Mouse (Mus musculus) left cerebral cortex, adult 2 months (tissue): ENCODE measurements around the gene Rcsd1. TPM values are rescaled to one million over a fixed set of nuclear protein-coding genes. Genes with fewer than 3 reads are reported as not detected.
A peak's percentile ranks its signal among the peaks of the same experiment; 100 is the strongest.

ENCODE experiments used
- DNase-seq, 2 experiments: peaks; one replicate each; pipeline ENCODE4 v3.0.0; 2021 to 2022; ENCODE audit warnings: low spot score in 2 of 2, mixed read lengths in 1 of 2; ENCODE audit errors: extremely low spot score in 1 of 2
- H3K27ac ChIP-seq: fragments of 200-600 bp; 2 replicates; pipeline ENCODE4 v1.8.1; 2022
- H3K4me3 ChIP-seq: fragments of 200-600 bp; 2 replicates; pipeline ENCODE4 v1.8.1; 2022
- CTCF ChIP-seq: fragments of 200-600 bp; IDR thresholded peaks from 2 replicates; pipeline ENCODE4 v1.8.1; 2022; ENCODE audit warnings: antibody characterized with exemption, mild to moderate bottlenecking, moderate library complexity
- intact Hi-C: fragments of 180-260 bp; cut with DNase I; formaldehyde crosslinking; loops from one replicate; pipeline ENCODE4 v1.15.1; 2025
- total RNA-seq, 2 experiments: library from RNA; stranded (reverse); gene quantifications; 2 replicates each; pipeline ENCODE4 v1.2.3; 2021

The Rcsd1 gene
- total RNA-seq, 2 experiments from 2014 or later: 4.9 to 5.8 TPM

DNA sequence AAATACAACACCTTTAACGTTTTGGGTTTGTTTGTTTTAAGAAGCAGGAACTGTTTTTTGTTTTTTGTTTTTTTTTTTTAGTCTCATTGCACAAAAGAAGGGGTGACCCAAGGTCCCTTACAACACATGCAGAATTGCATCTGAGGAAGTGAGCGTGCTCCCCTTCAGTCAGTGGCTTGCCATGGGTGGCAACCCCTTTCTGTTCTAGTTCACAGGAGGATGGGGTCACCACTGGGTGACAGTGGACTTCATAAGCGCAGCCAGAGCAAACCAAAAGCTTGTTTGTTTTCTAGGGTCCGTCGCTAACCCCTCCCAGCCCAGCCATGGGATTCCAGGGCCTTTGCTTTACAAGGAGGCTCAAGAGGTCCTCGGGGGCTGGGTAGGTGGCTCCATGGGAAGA, 22.0 kb upstream of the Rcsd1 start:
- no peak for TF ChIP-seq CTCF

DNA sequence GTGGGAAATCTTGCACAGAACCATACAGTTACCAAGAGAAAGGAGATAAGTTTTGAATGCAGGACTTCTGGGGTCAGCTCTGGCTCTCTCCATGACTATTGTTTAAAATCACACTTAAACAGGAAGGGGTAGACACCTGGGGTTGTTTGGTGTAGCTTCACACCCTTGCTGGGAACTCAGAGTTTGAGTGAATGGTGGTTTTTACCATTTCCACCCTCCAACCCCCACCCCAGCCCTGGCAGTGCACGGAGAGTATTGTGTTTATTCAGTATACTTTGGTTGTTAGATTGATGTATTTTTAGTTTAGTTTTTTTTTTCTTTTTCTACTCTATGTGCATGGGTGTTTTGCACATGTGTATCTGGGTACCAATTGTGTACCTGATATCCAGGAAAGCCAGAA, 20.6 kb upstream of the Rcsd1 start:
- TF ChIP-seq CTCF: no peak
- Histone ChIP-seq H3K4me3 (no peak overlapping the region), H3K27ac (no peak overlapping the region)
- intact Hi-C loops: no loop called here
- no peak for DNase-seq

More for the DNA sequence above, 22.0 kb upstream of the Rcsd1 start:
- intact Hi-C loops: no loop called here
- no peak for DNase-seq
- no peak overlapping the region for H3K4me3 ChIP-seq
- no peak overlapping the region for H3K27ac ChIP-seq

DNA sequence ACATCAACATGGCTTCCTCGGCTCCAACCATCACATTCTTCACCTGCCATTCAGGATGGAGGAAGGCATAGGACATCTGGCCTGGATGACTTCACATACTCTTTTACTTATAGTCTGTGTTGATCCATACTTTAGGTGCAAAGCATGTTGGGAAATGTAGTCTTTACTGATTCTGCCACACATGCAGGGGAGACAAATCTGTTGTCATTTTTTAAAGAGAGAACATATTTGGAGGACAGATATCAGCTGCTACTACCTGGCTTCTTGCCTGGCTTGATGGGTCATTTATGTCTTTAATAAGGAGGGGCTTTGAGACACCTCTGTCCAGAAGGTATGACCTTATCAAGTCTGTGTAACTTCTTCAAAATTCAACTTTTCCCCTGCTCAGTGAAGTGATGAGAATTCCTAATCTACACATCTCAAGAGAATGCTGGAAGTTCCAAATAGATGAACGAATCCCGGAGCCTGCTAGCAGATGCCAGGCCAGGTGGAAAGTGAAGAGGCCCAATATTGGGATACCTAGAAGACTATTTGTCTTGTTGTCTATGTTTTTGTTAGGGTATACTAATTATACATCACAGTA, 18.6 kb upstream of the Rcsd1 start:
- Histone ChIP-seq H3K4me3 (no peak overlapping the region), H3K27ac (no peak overlapping the region)
- DNase-seq: no peak
- TF ChIP-seq CTCF: no peak
- intact Hi-C loops: no loop called here

DNA sequence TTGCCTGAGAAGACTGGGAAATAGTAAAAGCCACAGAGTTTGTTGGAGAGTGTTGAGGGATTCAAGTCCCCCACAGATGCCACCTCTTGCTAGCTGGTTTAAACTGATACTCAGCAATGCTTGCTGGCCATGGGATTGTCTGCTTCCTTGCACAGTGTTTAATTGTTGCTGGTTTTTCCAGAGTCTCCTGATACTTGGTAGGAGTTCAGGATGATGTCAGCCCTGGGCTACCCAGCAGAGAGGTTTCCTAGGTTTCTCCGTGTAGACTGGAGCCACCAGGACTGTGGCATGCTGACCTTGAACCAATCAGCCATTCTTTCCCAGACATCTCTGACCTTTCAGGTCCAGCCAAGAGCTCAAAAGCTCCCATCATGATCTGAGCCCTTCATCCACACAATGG, 17.4 kb upstream of the Rcsd1 start:
- no peak overlapping the region for H3K27ac ChIP-seq
- no peak for DNase-seq
- H3K4me3 ChIP-seq: no peak overlapping the region
- intact Hi-C loops: no loop called here
- no peak for TF ChIP-seq CTCF

DNA sequence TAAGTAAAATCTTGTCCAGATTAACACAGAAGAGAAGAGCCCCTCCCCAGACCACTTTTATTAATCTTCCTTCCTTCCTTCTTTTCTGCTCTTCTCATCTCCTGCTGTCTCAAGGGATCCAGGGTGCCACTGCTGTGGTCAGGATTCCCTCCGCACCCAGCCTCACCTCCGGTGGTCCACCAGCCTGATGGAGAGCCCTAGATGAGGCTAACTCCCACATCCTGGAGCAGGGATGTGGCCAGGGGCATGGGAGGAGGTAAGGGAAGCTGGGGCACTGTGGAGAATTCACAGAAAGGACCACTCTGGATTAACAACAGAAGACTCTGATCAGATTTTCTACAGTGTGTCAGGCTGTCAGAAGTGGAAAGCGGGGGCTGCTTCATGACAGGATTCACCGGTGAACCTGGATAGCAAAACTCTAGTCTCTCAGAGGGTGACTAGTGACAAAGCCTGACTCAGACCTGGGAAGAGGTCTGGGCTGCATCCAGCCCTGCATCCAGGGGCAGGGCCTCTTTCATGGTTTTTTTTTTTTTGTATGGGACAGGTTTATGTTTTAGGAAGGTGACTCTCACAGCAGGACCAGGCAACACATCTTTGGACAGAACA, 15.6 kb upstream of the Rcsd1 start:
- intact Hi-C loops: no loop called here
- DNase-seq: no peak
- Histone ChIP-seq H3K4me3 (no peak overlapping the region), H3K27ac (no peak overlapping the region)
- no peak for TF ChIP-seq CTCF

DNA sequence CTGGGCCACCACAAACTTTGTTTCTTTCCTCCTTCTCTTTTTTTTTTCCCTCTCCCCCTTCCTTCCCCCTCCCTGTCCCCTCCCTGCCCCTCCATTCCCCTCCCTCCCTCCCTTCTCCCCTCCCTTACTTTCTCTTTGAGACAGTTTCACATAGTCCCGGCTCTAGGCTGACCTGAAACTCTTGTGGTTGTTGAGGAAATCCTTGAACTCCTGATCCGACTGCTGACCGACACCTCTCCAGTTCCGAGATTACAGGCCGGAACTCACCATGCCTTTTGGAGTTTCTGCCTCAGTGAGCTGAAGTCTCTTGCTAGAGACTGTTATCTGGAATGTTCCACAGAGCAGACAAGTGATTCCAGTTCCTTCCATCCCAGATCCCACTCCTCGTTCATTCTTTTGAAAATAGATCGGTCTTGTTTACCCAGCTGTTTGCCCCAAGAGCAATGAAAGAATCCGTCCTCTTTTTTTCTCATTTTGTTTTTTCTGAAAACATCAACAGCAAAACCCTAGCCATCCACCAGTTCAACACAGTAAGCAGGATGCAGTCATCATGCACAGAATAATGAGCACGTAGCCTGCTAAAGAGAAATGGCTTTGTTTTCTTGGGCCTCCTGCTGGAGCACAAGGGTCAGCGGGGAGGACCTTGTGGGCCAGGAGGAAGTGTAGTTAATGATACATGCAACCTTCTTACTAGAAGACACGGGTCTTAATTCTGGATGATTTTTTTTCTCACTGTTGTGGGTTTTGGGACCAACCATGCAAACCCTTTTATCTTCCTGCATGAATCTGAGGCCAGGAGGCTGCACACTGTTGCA, 14.9 kb upstream of the Rcsd1 start:
- no peak overlapping the region for H3K27ac ChIP-seq

DNA sequence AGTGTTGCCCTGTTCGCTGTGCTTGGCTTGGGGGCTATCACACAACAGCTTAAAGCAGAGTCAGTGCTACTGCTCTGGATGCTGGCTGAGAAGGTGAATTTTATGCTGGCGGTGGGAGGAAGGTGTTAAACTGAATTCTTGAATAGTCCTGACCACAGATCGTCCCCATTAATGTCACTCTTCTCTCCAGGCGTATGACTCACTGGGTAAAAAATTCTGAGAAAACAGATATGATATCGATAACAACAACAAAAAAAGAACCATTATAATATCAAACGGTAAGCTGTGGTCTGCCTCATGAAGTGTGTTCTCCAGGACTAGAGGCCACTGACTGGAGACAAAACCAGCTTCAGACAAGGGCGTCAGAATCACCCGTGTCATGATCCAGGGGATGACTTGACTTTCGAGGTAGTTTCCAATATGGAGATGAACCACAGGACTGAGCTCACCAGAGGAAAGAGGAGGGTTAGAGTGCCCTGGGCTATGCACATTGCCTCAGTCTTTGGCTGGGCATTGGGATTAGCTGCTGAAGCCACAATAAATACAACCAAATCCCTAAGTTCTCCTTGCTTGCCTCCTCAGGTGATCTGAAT, 13.1 kb upstream of the Rcsd1 start:
- no peak overlapping the region for H3K4me3 ChIP-seq
- no peak for TF ChIP-seq CTCF
- intact Hi-C loops: no loop called here
- H3K27ac ChIP-seq: no peak overlapping the region
- DNase-seq: no peak

More for the DNA sequence above, 14.9 kb upstream of the Rcsd1 start:
- no peak overlapping the region for H3K4me3 ChIP-seq
- no peak for DNase-seq
- intact Hi-C loops: no loop called here
- TF ChIP-seq CTCF: no peak

DNA sequence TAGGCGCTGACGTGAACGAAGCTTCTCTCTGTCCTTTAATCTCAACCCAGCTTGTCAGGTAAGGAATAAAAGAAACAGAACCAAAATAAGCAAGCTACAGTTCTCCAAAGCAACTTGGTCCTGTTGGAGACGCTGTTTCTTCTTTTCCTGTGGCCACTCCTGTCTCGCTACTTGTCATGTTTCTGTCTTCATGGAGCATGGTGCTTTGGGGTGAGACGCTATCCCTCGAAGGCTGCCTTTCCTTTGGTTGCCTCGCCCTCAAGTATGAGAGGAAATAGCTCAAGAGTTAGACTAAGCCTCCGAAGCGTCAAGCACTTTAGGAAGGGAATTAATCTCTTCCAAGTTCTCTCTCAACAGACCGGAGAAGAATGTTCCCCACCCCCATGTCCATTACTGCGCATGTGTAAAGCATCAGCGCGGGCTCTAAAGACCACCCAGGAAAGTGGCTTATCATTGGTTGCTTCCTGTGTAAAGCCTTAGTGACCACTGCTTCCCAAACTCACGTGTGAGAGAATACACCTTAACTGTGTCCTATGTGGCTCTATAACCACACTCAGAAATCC, 9.1 kb upstream of the Rcsd1 start:
- DNase-seq: no peak
- Histone ChIP-seq H3K27ac (peak overlapping the region; percentile 56), H3K4me3 (no peak overlapping the region)
- no peak for TF ChIP-seq CTCF
- intact Hi-C loops: no loop called here

DNA sequence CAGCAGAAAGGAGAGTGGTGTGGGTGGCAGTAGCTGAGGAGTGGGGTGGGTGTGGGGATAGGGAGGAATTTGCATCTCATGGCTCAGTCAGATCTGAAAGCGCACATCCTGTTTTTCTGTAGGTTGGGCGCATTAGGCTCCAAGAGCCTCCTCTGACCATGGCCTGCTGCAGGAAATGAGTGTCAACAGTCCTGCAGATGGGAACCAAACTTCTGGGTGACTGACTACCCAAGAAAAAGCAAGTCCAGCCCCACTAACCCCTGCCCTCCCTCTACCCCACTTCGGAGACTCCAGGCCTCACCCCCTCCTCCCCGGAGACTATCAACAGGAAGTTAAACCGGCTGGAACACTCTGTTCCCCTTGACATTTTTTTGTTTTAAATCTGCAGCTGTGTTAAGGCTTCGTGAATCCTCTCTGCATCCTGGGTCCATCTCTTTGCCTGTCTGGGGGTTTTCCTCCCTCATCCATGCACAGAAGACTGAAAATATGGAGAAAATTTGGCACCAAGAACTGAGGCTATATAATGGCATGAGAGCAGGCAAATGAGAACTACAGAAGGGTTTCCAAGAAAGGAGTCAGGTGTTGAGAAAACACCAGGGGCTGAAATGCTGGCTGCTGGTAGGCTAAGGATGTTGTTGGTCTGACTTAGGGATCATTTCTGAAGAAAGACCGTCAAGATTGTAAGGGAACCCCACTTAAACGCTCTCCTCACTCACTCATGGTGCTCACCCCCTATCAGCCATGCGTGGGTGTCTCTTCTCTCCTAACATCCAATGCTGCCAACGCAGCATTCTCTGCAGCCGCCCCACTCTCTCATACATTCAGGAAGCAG, 8.4 kb upstream of the Rcsd1 start:
- intact Hi-C loops: no loop called here
- DNase-seq: no peak
- TF ChIP-seq CTCF: no peak
- H3K4me3 ChIP-seq: no peak overlapping the region
- peak overlapping the region; percentile 56 for H3K27ac ChIP-seq

DNA sequence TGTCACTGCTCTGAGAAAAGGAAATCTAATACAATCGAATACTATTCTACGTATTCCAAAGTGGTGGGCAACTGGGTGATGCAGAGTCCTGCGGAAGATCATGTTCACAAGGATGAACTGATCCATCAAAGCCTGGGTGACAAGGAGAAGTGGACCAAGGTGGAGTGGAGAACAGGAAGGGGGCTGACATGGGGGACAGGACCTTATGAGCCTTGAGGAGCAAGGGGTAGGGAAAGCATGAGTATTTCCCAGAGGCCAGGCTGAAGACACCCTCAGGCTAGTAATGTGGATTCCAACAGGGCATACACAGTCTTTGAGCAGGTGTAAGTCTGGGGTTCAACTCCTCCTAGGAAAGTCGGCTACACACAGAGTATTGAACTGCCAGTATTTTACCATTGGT, 6.9 kb upstream of the Rcsd1 start:
- Histone ChIP-seq H3K4me3 (no peak overlapping the region), H3K27ac (no peak overlapping the region)
- DNase-seq: no peak
- no peak for TF ChIP-seq CTCF
- intact Hi-C loops: no loop called here

DNA sequence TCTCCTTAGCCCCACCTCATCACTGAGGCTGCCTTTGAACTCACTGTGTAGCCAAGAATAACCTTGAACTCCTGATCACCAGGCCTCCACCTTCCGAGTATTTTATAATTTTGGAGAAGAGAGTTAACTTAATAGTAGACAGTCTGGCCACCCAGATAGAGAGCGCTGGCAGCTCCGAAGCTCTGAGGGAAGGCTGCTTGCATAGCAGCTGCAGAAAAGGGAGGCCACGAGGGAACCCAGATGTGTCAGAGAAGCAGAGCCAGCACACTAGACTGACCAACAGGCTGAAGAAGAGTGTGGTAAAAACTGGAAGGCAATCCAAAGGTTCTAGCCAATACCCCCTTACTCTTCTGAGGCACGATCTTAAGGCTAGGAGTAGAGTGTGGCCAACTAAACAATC, 4.2 kb upstream of the Rcsd1 start:
- no peak for DNase-seq
- Histone ChIP-seq H3K4me3 (no peak overlapping the region), H3K27ac (no peak overlapping the region)
- intact Hi-C loops: no loop called here
- no peak for TF ChIP-seq CTCF
